27 mouse cellular contexts compared by ENCODE assay signal in genomic region chrX:31145835-31146234, GRCm38 (mm10). TPM values are rescaled to one million over a fixed set of nuclear protein-coding genes. Genes with fewer than 3 reads are reported as not detected.
"Had no signal": no experiment of that assay in that cellular context is flagged by ENCODE, and none has a peak within 500 bp of the region (broad histone marks: within the 10 kb centered on the region; RNA-seq: fewer than 3 reads in every experiment).

No protein-coding gene starts in this region.

RNA-seq across cellular contexts. Expression of gene Btbd35f29, which starts 28.4 kb away (rescaled TPM):
- polyA plus RNA-seq: heart, embryonic 10.5 days; heart, embryonic 11.5 days; heart, embryonic 12.5 days; heart, embryonic 13.5 days; heart, embryonic 14.5 days; heart, embryonic 15.5 days; heart, embryonic 16.5 days; heart, postnatal 0 days; hindbrain, embryonic 10.5 days; hindbrain, embryonic 11.5 days; hindbrain, embryonic 12.5 days; hindbrain, embryonic 13.5 days; hindbrain, embryonic 14.5 days; hindbrain, embryonic 15.5 days; hindbrain, embryonic 16.5 days; hindbrain, postnatal 0 days; inflammation-experienced regulatory T-cells, adult 6 months; intestine, embryonic 14.5 days; intestine, embryonic 15.5 days; intestine, embryonic 16.5 days; intestine, postnatal 0 days; kidney, adult 2 months; kidney, embryonic 14.5 days; kidney, embryonic 15.5 days; kidney, embryonic 16.5 days; kidney, postnatal 0 days; large intestine, adult 2 months had no signal
